Mouse (Mus musculus): ENCODE measurements around the gene Dvl1. TPM values are rescaled to one million over a fixed set of nuclear protein-coding genes. Genes with fewer than 3 reads are reported as not detected.

Dvl1 gene
- polyA plus RNA-seq, 1 experiment from 2014 or later = 10.9 TPM

GRCm38 (mm10) chr4:155908281-155908680 lies 61.1 kb downstream of the Dvl1 start:
- Histone ChIP-seq H3K9me3 (ENCODE audit: control insufficient read depth, low read length) (no peaks in the 10 kb centered on the region), H3K4me3 (ENCODE audit: control insufficient read depth in 1 of 2, insufficient read depth in 1 of 2, low read depth in 1 of 2, low read length in 2 of 2) (no peak overlapping the region), H3K27me3 (ENCODE audit: control insufficient read depth, insufficient read depth, low read length) (no peaks in the 10 kb centered on the region), H3K4me2 (ENCODE audit: low read length) (no peak overlapping the region), H3K4me1 (ENCODE audit: control insufficient read depth in 2 of 2, insufficient read depth in 2 of 2, low read length in 2 of 2) (no peaks in the 10 kb centered on the region), H3K27ac (replicated peaks in 1 of 2; ENCODE audit: control insufficient read depth in 1 of 2, insufficient read depth in 1 of 2, low read depth in 2 of 2, low read length in 2 of 2) (no peak overlapping the region), H3K9ac (ENCODE audit: low read length) (no peak overlapping the region), H3K36me3 (ENCODE audit: control insufficient read depth, insufficient read depth, low read length) (peaks cover 31% of the 10 kb centered on the region)
- no peak for ATAC-seq (ENCODE audit: insufficient number of reproducible peaks, insufficient read depth, low FRiP score, low read depth)
- WGBS = 70% methylated on average over 7 of the region's 7 CpGs

GRCm38 (mm10) chr4:155908751-155909150 lies 61.5 kb downstream of the Dvl1 start:
- H3K27me3 ChIP-seq (ENCODE audit: control insufficient read depth, insufficient read depth, low read length) = no peaks in the 10 kb centered on the region
- WGBS = 81% methylated on average over 4 of the region's 4 CpGs
- no peak for ATAC-seq (ENCODE audit: insufficient number of reproducible peaks, insufficient read depth, low FRiP score, low read depth)
- H3K9me3 ChIP-seq (ENCODE audit: control insufficient read depth, low read length) = no peaks in the 10 kb centered on the region
- no peak overlapping the region for H3K4me3 ChIP-seq (ENCODE audit: control insufficient read depth in 1 of 2, insufficient read depth in 1 of 2, low read depth in 1 of 2, low read length in 2 of 2)
- peaks cover 26% of the 10 kb centered on the region for H3K36me3 ChIP-seq (ENCODE audit: control insufficient read depth, insufficient read depth, low read length)
- no peak overlapping the region for H3K27ac ChIP-seq (replicated peaks in 1 of 2; ENCODE audit: control insufficient read depth in 1 of 2, insufficient read depth in 1 of 2, low read depth in 2 of 2, low read length in 2 of 2)
- H3K4me1 ChIP-seq (ENCODE audit: control insufficient read depth in 2 of 2, insufficient read depth in 2 of 2, low read length in 2 of 2) = no peaks in the 10 kb centered on the region
- no peak overlapping the region for H3K9ac ChIP-seq (ENCODE audit: low read length)
- no peak overlapping the region for H3K4me2 ChIP-seq (ENCODE audit: low read length)

Other genes with a start within 250 kb of the Dvl1 start
- 7.7 and 8.5 TPM in 2 replicates for gene Slc35e2, start 246.0 kb upstream of the Dvl1 start, polyA plus RNA-seq (2014; fragmentation: Nextera tagmentation; extraction: Ambion mirVana)
- 33.5 and 36.7 TPM in 2 replicates for gene Cdk11b, start 222.5 kb upstream of the Dvl1 start, polyA plus RNA-seq (2014; fragmentation: Nextera tagmentation; extraction: Ambion mirVana)
- gene Gm10563, start 202.0 kb upstream of the Dvl1 start, polyA plus RNA-seq (2014; fragmentation: Nextera tagmentation; extraction: Ambion mirVana) = not detected in 2 replicates
- 63.1 and 67.1 TPM in 2 replicates for gene Mmp23, start 194.0 kb upstream of the Dvl1 start, polyA plus RNA-seq (2014; fragmentation: Nextera tagmentation; extraction: Ambion mirVana)
- gene Mib2, start 178.2 kb upstream of the Dvl1 start, polyA plus RNA-seq (2014; fragmentation: Nextera tagmentation; extraction: Ambion mirVana) = 12.5 and 15.3 TPM in 2 replicates
- 1.9 and 2.4 TPM in 2 replicates for gene Fndc10, start 153.1 kb upstream of the Dvl1 start, polyA plus RNA-seq (2014; fragmentation: Nextera tagmentation; extraction: Ambion mirVana)
- gene Ssu72, start 142.6 kb upstream of the Dvl1 start, polyA plus RNA-seq (2014; fragmentation: Nextera tagmentation; extraction: Ambion mirVana) = 113 and 115 TPM in 2 replicates
- gene Tmem240, start 112.6 kb upstream of the Dvl1 start, polyA plus RNA-seq (2014; fragmentation: Nextera tagmentation; extraction: Ambion mirVana) = 0.23 and 0.28 TPM in 2 replicates
- gene Atad3a, start 86.3 kb upstream of the Dvl1 start, polyA plus RNA-seq (2014; fragmentation: Nextera tagmentation; extraction: Ambion mirVana) = 89.0 and 95.2 TPM in 2 replicates
- gene Vwa1, start 72.7 kb upstream of the Dvl1 start, polyA plus RNA-seq (2014; fragmentation: Nextera tagmentation; extraction: Ambion mirVana) = 4.5 and 4.9 TPM in 2 replicates
- gene Tmem88b, start 61.5 kb upstream of the Dvl1 start, polyA plus RNA-seq (2014; fragmentation: Nextera tagmentation; extraction: Ambion mirVana) = 2.4 and 2.5 TPM in 2 replicates
- not detected in 2 replicates for gene Ankrd65, start 57.0 kb upstream of the Dvl1 start, polyA plus RNA-seq (2014; fragmentation: Nextera tagmentation; extraction: Ambion mirVana)
- 146 and 160 TPM in 2 replicates for gene Mrpl20, start 44.5 kb upstream of the Dvl1 start, polyA plus RNA-seq (2014; fragmentation: Nextera tagmentation; extraction: Ambion mirVana)
- gene Ccnl2, start 34.9 kb upstream of the Dvl1 start, polyA plus RNA-seq (2014; fragmentation: Nextera tagmentation; extraction: Ambion mirVana) = 120 and 126 TPM in 2 replicates
- 112 and 118 TPM in 2 replicates for gene Aurkaip1, start 16.1 kb upstream of the Dvl1 start, polyA plus RNA-seq (2014; fragmentation: Nextera tagmentation; extraction: Ambion mirVana)
- gene Mxra8, start 7.7 kb upstream of the Dvl1 start, polyA plus RNA-seq (2014; fragmentation: Nextera tagmentation; extraction: Ambion mirVana) = 55.5 and 75.6 TPM in 2 replicates
- gene Tas1r3, start 16.0 kb downstream of the Dvl1 start, polyA plus RNA-seq (2014; fragmentation: Nextera tagmentation; extraction: Ambion mirVana) = 0.09 and 0.12 TPM in 2 replicates
- 10.9 and 11.0 TPM in 2 replicates for gene Cptp, start 22.0 kb downstream of the Dvl1 start, polyA plus RNA-seq (2014; fragmentation: Nextera tagmentation; extraction: Ambion mirVana)
- gene Ints11, start 22.1 kb downstream of the Dvl1 start, polyA plus RNA-seq (2014; fragmentation: Nextera tagmentation; extraction: Ambion mirVana) = 36.0 and 38.5 TPM in 2 replicates
- 28.0 and 30.0 TPM in 2 replicates for gene Pusl1, start 44.4 kb downstream of the Dvl1 start, polyA plus RNA-seq (2014; fragmentation: Nextera tagmentation; extraction: Ambion mirVana)
- 9.0 and 9.4 TPM in 2 replicates for gene Acap3, start 44.4 kb downstream of the Dvl1 start, polyA plus RNA-seq (2014; fragmentation: Nextera tagmentation; extraction: Ambion mirVana)
- 75.5 and 98.6 TPM in 2 replicates for gene Ube2j2, start 96.4 kb downstream of the Dvl1 start, polyA plus RNA-seq (2014; fragmentation: Nextera tagmentation; extraction: Ambion mirVana)
- gene C1qtnf12, start 114.9 kb downstream of the Dvl1 start, polyA plus RNA-seq (2014; fragmentation: Nextera tagmentation; extraction: Ambion mirVana) = 26.8 and 29.2 TPM in 2 replicates
- gene B3galt6, start 145.2 kb downstream of the Dvl1 start, polyA plus RNA-seq (2014; fragmentation: Nextera tagmentation; extraction: Ambion mirVana) = 8.9 and 11.5 TPM in 2 replicates
- gene Sdf4, start 145.5 kb downstream of the Dvl1 start, polyA plus RNA-seq (2014; fragmentation: Nextera tagmentation; extraction: Ambion mirVana) = 133 and 137 TPM in 2 replicates
- 0.51 and 0.57 TPM in 2 replicates for gene Tnfrsf4, start 166.4 kb downstream of the Dvl1 start, polyA plus RNA-seq (2014; fragmentation: Nextera tagmentation; extraction: Ambion mirVana)
- gene Tnfrsf18, start 178.8 kb downstream of the Dvl1 start, polyA plus RNA-seq (2014; fragmentation: Nextera tagmentation; extraction: Ambion mirVana) = 2.2 and 2.3 TPM in 2 replicates
- 0.11 and 0.26 TPM in 2 replicates for gene Ttll10, start 212.0 kb downstream of the Dvl1 start, polyA plus RNA-seq (2014; fragmentation: Nextera tagmentation; extraction: Ambion mirVana)